Mouse (Mus musculus): ENCODE measurements around the gene Spsb3. TPM values are rescaled to one million over a fixed set of nuclear protein-coding genes. Genes with fewer than 3 reads are reported as not detected.
A peak's percentile ranks its signal among the peaks of the same experiment; 100 is the strongest.

Gene Spsb3
- polyA plus RNA-seq, 1 experiment from 2014 or later, result 34.8 TPM

DNA sequence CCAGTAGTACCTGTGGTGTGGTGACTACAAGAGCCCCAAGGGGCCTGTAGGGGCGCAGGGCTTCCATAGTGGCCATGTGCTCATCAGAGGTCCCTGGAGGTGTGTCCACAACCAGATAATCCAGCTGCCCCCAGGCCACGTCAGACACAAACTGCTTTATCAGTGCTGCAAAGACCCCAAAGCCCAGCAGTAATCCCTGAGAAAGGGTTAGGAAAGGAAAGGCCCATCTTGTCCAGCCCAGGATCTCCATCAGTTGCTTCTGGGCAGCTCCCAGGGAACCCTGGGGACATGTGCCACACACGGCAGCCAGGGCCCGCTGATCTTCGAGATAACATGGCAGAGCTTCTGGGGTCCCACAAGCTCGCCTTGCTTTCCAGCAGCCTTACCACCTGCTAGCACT, 2.1 kb upstream of the Spsb3 start:
- no peak overlapping the region for H3K4me2 ChIP-seq
- peaks cover 28% of the 10 kb centered on the region for H3K36me3 ChIP-seq (ENCODE audit: insufficient read depth)
- no peaks in the 10 kb centered on the region for H3K9me3 ChIP-seq (ENCODE audit: low read depth, low read length)
- H3K9ac ChIP-seq, result no peak overlapping the region
- H3K4me1 ChIP-seq (ENCODE audit: insufficient read depth), result peaks cover 13% of the 10 kb centered on the region
- ATAC-seq (ENCODE audit: insufficient read depth) (no peak), DNase-seq (no peak)
- TF ChIP-seq CTCF (IDR thresholded peaks at IDR 0.05; ENCODE audit: low read depth), result no peak
- 84% methylated on average over 6 of the region's 6 CpGs for WGBS
- no peak overlapping the region for H3K4me3 ChIP-seq (ENCODE audit: low read depth, low read length)
- no peaks in the 10 kb centered on the region for H3K27me3 ChIP-seq (ENCODE audit: insufficient read depth, low read length)
- H3K27ac ChIP-seq (ENCODE audit: low read depth), result no peak overlapping the region

DNA sequence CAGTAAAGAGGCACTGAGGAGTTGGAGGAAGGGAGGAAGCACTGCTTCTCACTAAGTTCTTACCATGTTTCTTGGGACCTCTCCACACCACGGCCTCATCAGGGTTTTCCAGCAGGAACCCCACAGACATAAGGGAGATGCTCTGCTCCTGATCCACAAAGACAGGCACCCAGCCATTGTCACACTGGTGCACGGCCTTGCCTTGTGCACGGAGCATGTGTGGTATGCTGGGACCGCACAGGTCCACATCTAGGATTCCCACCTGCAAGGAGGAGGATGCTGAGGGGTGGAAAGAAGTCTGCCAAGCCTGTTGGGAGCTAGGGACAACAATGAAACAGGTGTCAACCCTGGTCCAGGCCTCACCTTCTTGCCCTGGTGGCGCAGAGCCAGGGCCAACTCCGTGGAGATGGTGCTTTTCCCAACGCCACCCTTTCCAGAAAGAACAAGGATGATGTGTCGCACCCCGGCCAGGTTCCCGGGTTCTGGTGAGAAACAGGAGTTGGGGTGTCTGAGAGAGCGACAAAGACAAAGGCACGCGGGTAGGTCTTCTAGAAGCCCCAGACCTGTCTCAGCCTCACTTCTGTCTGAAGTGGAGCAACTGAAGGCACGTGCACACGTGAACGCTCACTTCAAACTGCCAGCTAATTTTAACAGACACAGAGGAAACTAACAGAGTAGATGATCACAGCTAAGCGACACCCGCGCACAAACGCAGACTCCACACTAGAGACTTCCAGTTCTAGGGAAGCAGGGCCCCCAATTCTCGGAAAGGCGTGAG, 898 bp upstream of the Spsb3 start:
- Histone ChIP-seq H3K9ac (peak overlapping the region; percentile 69), H3K4me2 (peak overlapping the region; percentile 87), H3K36me3 (ENCODE audit: insufficient read depth) (peaks cover 39% of the 10 kb centered on the region), H3K4me3 (ENCODE audit: low read depth, low read length) (peak overlapping the region; percentile 70), H3K27me3 (ENCODE audit: insufficient read depth, low read length) (no peaks in the 10 kb centered on the region), H3K27ac (ENCODE audit: low read depth) (no peak overlapping the region), H3K9me3 (ENCODE audit: low read depth, low read length) (no peaks in the 10 kb centered on the region), H3K4me1 (ENCODE audit: insufficient read depth) (peaks cover 13% of the 10 kb centered on the region)
- 21% methylated on average over 22 of the region's 22 CpGs for WGBS
- TF ChIP-seq CTCF (IDR thresholded peaks at IDR 0.05; ENCODE audit: low read depth), result no peak
- ATAC-seq (ENCODE audit: insufficient read depth) (no peak), DNase-seq (no peak)

- DNase-seq, result no peak
- Histone ChIP-seq H3K9ac (peak overlapping the region; percentile 82), H3K27me3 (ENCODE audit: insufficient read depth, low read length) (no peaks in the 10 kb centered on the region), H3K9me3 (ENCODE audit: low read depth, low read length) (no peaks in the 10 kb centered on the region), H3K4me2 (peak overlapping the region; percentile 88), H3K27ac (ENCODE audit: low read depth) (peak overlapping the region; percentile 9; the same call in 1 of the 2 replicates), H3K4me3 (ENCODE audit: low read depth, low read length) (peak overlapping the region; percentile 70), H3K36me3 (ENCODE audit: insufficient read depth) (peaks cover 52% of the 10 kb centered on the region), H3K4me1 (ENCODE audit: insufficient read depth) (peaks cover 13% of the 10 kb centered on the region)
- TF ChIP-seq CTCF (IDR thresholded peaks at IDR 0.05; ENCODE audit: low read depth), result no peak
- under 1% methylated on average over 18 of the region's 18 CpGs for WGBS
- ATAC-seq (ENCODE audit: insufficient read depth), result peak; percentile 24
Measured at GRCm38 (mm10) chr17:24886932-24887271, 459 bp downstream of the Spsb3 start.

GRCm38 (mm10) chr17:24887291-24888080, 1.0 kb downstream of the Spsb3 start:
- Histone ChIP-seq H3K27me3 (ENCODE audit: insufficient read depth, low read length) (no peaks in the 10 kb centered on the region), H3K4me1 (ENCODE audit: insufficient read depth) (peaks cover 13% of the 10 kb centered on the region), H3K9ac (peak overlapping the region; percentile 82), H3K27ac (ENCODE audit: low read depth) (no peak overlapping the region), H3K4me2 (peak overlapping the region; percentile 88), H3K4me3 (ENCODE audit: low read depth, low read length) (peak overlapping the region; percentile 70), H3K36me3 (ENCODE audit: insufficient read depth) (peaks cover 53% of the 10 kb centered on the region), H3K9me3 (ENCODE audit: low read depth, low read length) (no peaks in the 10 kb centered on the region)
- WGBS, result 59% methylated on average over 18 of the region's 18 CpGs
- DNase-seq, result no peak
- ATAC-seq (ENCODE audit: insufficient read depth), result no peak
- TF ChIP-seq CTCF (IDR thresholded peaks at IDR 0.05; ENCODE audit: low read depth), result no peak

- H3K36me3 ChIP-seq (ENCODE audit: insufficient read depth), result peaks cover 54% of the 10 kb centered on the region
- H3K27ac ChIP-seq (ENCODE audit: low read depth), result no peak overlapping the region
- DNase-seq, result no peak
- no peaks in the 10 kb centered on the region for H3K27me3 ChIP-seq (ENCODE audit: insufficient read depth, low read length)
- H3K9ac ChIP-seq, result no peak overlapping the region
- TF ChIP-seq CTCF (IDR thresholded peaks at IDR 0.05; ENCODE audit: low read depth), result no peak
- no peak overlapping the region for H3K4me3 ChIP-seq (ENCODE audit: low read depth, low read length)
- WGBS, result 88% methylated on average over 3 of the region's 3 CpGs
- no peak for ATAC-seq (ENCODE audit: insufficient read depth)
- peaks cover 13% of the 10 kb centered on the region for H3K4me1 ChIP-seq (ENCODE audit: insufficient read depth)
- no peak overlapping the region for H3K4me2 ChIP-seq
- H3K9me3 ChIP-seq (ENCODE audit: low read depth, low read length), result no peaks in the 10 kb centered on the region
Measured at GRCm38 (mm10) chr17:24888862-24889261, 2.4 kb downstream of the Spsb3 start.

DNA sequence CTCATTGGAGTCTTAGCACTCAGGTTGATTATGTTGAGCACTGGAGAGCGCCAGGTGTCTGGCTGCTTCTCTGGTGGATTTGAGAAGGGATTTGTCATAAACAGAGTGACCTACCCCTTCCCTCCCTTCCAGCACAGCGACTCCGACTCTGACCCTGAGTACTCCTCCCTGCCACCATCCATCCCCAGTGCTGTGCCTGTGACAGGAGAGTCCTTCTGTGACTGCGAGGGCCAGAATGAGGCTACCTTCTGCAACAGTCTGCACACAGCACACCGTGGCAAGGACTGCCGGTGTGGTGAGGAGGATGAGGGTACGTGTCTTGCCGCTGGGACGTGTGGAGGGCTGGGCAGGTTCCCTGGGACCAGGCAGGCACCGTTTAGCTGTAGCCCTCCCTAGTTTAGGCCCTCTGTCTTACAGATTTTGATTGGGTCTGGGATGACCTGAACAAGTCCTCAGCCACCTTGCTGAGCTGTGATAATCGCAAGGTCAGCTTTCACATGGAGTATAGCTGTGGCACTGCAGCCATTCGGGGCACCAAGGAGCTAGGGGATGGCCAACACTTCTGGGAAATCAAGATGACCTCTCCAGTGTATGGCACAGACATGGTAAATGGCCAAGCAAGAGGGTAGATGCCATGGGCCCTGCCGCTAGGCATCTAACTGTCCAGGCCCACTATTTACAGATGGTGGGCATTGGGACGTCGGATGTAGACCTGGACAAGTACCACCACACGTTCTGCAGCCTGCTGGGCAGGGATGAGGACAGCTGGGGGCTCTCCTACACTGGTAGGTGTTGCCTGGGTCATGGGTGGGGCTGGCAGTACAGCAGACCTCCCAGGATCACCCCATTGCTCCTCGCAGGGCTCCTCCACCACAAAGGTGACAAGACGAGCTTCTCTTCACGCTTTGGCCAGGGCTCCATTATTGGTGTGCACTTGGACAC, 4.0 kb downstream of the Spsb3 start:
- no peak for DNase-seq
- no peaks in the 10 kb centered on the region for H3K9me3 ChIP-seq (ENCODE audit: low read depth, low read length)
- WGBS, result 83% methylated on average over 19 of the region's 19 CpGs
- H3K27me3 ChIP-seq (ENCODE audit: insufficient read depth, low read length), result no peaks in the 10 kb centered on the region
- H3K36me3 ChIP-seq (ENCODE audit: insufficient read depth), result peaks cover 55% of the 10 kb centered on the region
- no peak for TF ChIP-seq CTCF (IDR thresholded peaks at IDR 0.05; ENCODE audit: low read depth)
- H3K9ac ChIP-seq, result no peak overlapping the region; the same call in 1 of the 2 replicates
- ATAC-seq (ENCODE audit: insufficient read depth), result no peak
- H3K4me1 ChIP-seq (ENCODE audit: insufficient read depth), result peaks cover 15% of the 10 kb centered on the region
- no peak overlapping the region for H3K27ac ChIP-seq (ENCODE audit: low read depth)
- H3K4me2 ChIP-seq, result no peak overlapping the region
- H3K4me3 ChIP-seq (ENCODE audit: low read depth, low read length), result no peak overlapping the region
